Mouse (Mus musculus) hindbrain, postnatal 0 days (tissue): ENCODE measurements around the gene Tnpo1. TPM values are rescaled to one million over a fixed set of nuclear protein-coding genes. Genes with fewer than 3 reads are reported as not detected.
A peak's percentile ranks its signal among the peaks of the same experiment; 100 is the strongest.

Experiments
- ATAC-seq: fragments of 200-750 bp; cut with Nextera tagmentation; 2 replicates; pipeline ENCODE4 v1.8.0; 2017; ENCODE audit warnings: mild to moderate bottlenecking, moderate TSS enrichment, moderate library complexity
- DNase-seq: peaks from one replicate; pipeline ENCODE4 v3.0.0-alpha.2; 2015; ENCODE audit warnings: low spot score
- H3K27ac ChIP-seq: fragments of 300-500 bp; sonication (generic); 2 replicates; pipeline ENCODE4 v1.5.1; 2014; ENCODE audit warnings: mild to moderate bottlenecking
- H3K27me3 ChIP-seq: fragments of 300-500 bp; sonication (generic); 2 replicates; pipeline ENCODE4 v1.6.1; 2014; ENCODE audit warnings: low read length, mixed read lengths; ENCODE audit not compliant: insufficient read depth
- H3K36me3 ChIP-seq: fragments of 300-500 bp; sonication (generic); 2 replicates; pipeline ENCODE4 v1.6.1; 2014; ENCODE audit warnings: low read length, mixed read lengths; ENCODE audit not compliant: insufficient read depth
- H3K4me1 ChIP-seq: fragments of 300-500 bp; sonication (generic); 2 replicates; pipeline ENCODE4 v1.6.1; 2014; ENCODE audit warnings: antibody characterized with exemption, low read length, mixed read lengths; ENCODE audit not compliant: insufficient read depth
- H3K4me2 ChIP-seq: fragments of 300-500 bp; sonication (generic); 2 replicates; pipeline ENCODE4 v1.6.1; 2014; ENCODE audit warnings: low read depth, mild to moderate bottlenecking, low read length, moderate library complexity, mixed read lengths
- H3K4me3 ChIP-seq: fragments of 300-500 bp; sonication (generic); 2 replicates; pipeline ENCODE4 v1.5.1; 2014; ENCODE audit warnings: low read length
- H3K9ac ChIP-seq: fragments of 300-500 bp; sonication (generic); replicated peaks from 2 replicates; pipeline ENCODE4 v1.6.1; 2014; ENCODE audit warnings: mild to moderate bottlenecking, low read length, moderate library complexity, mixed read lengths
- H3K9me3 ChIP-seq: fragments of 300-500 bp; sonication (generic); 2 replicates; pipeline ENCODE4 v1.6.1; 2016; ENCODE audit warnings: low read length, mixed read lengths
- CTCF ChIP-seq: IDR thresholded peaks from 2 replicates; pipeline ENCODE4 v1.5.1; 2016; ENCODE audit warnings: antibody characterized with exemption, control low read depth, low read depth
- WGBS: fragments of 180-500 bp; shearing (Covaris S2); extraction: QIAGEN DNeasy Blood & Tissue Kit; methylation state at CpG from one replicate; pipeline ENCODE4 v1.1.7; 2014; 5-methylcytosine and 5-hydroxymethylcytosine counted together
- polyA plus RNA-seq: library from polyadenylated mRNA; unstranded; fragments of >200 nt; fragmentation: Nextera tagmentation; extraction: Ambion mirVana; gene quantifications from 2 replicates; pipeline ENCODE4 v1.2.1, GENCODE M21; 2015
- total RNA-seq: library from RNA; depleted of rRNA; stranded (reverse); fragments of >200 nt; gene quantifications from 2 replicates; pipeline ENCODE4 v1.2.3, GENCODE M21; 2014

The Tnpo1 gene
- total and polyA plus RNA-seq, 2 experiments from 2014 or later, result 21.6 to 79.2 TPM

- Histone ChIP-seq H3K9me3 (no peaks in the 10 kb centered on the region), H3K4me2 (no peak overlapping the region), H3K36me3 (no peaks in the 10 kb centered on the region), H3K4me1 (peaks cover 17% of the 10 kb centered on the region; the same call in 1 of the 2 replicates), H3K9ac (no peak overlapping the region), H3K27ac (no peak overlapping the region), H3K4me3 (no peak overlapping the region), H3K27me3 (no peaks in the 10 kb centered on the region)
- 38% methylated on average over 2 of the region's 2 CpGs for WGBS
- TF ChIP-seq CTCF, result no peak
- ATAC-seq (no peak), DNase-seq (no peak)
Measured at GRCm38 (mm10) chr13:98894900-98895299, 31.3 kb downstream of the Tnpo1 start.

GRCm38 (mm10) chr13:98891443-98891842, 34.7 kb downstream of the Tnpo1 start:
- Histone ChIP-seq H3K9me3 (no peaks in the 10 kb centered on the region), H3K27me3 (no peaks in the 10 kb centered on the region), H3K4me1 (peaks cover 12% of the 10 kb centered on the region; the same call in 1 of the 2 replicates), H3K4me3 (peak overlapping the region; percentile 78; the same call in 1 of the 2 replicates), H3K36me3 (peaks cover 9% of the 10 kb centered on the region), H3K9ac (peak overlapping the region; percentile 84; the same call in 1 of the 2 replicates), H3K27ac (peak overlapping the region; percentile 97; the same call in 1 of the 2 replicates), H3K4me2 (peak overlapping the region; percentile 77)
- DNase-seq (no peak), ATAC-seq (no peak)
- TF ChIP-seq CTCF, result no peak
- 25% methylated on average over 8 of the region's 8 CpGs for WGBS

GRCm38 (mm10) chr13:98890871-98891219, 35.3 kb downstream of the Tnpo1 start:
- H3K36me3 ChIP-seq, result peaks cover 9% of the 10 kb centered on the region
- TF ChIP-seq CTCF, result peak; percentile 57
- H3K4me1 ChIP-seq, result peaks cover 12% of the 10 kb centered on the region; the same call in 1 of the 2 replicates
- under 1% methylated on average over 32 of the region's 32 CpGs for WGBS
- H3K4me2 ChIP-seq, result peak overlapping the region; percentile 77
- peak overlapping the region; percentile 78 for H3K4me3 ChIP-seq
- peak; percentile 93 for ATAC-seq
- peak overlapping the region; percentile 84 for H3K9ac ChIP-seq
- no peaks in the 10 kb centered on the region for H3K27me3 ChIP-seq
- H3K9me3 ChIP-seq, result no peaks in the 10 kb centered on the region
- H3K27ac ChIP-seq, result peak overlapping the region; percentile 97
- DNase-seq, result peak; percentile 93

GRCm38 (mm10) chr13:98890137-98890870, 35.9 kb downstream of the Tnpo1 start:
- H3K27me3 ChIP-seq, result no peaks in the 10 kb centered on the region
- H3K27ac ChIP-seq, result peak overlapping the region; percentile 97
- H3K36me3 ChIP-seq, result peaks cover 9% of the 10 kb centered on the region
- H3K4me3 ChIP-seq, result peak overlapping the region; percentile 78
- peak overlapping the region; percentile 77 for H3K4me2 ChIP-seq
- peaks cover 12% of the 10 kb centered on the region; the same call in 1 of the 2 replicates for H3K4me1 ChIP-seq
- no peak for TF ChIP-seq CTCF
- ATAC-seq, result peak; percentile 83
- peak; percentile 67 for DNase-seq
- H3K9ac ChIP-seq, result peak overlapping the region; percentile 84
- 1% methylated on average over 69 of the region's 71 CpGs for WGBS
- H3K9me3 ChIP-seq, result no peaks in the 10 kb centered on the region

- no peak overlapping the region; the same call in 1 of the 2 replicates for H3K4me3 ChIP-seq
- DNase-seq, result peak; percentile 40
Measured at GRCm38 (mm10) chr13:98889211-98889610, 37.0 kb downstream of the Tnpo1 start.

GRCm38 (mm10) chr13:98883774-98884173, 42.4 kb downstream of the Tnpo1 start:
- Histone ChIP-seq H3K4me1 (no peaks in the 10 kb centered on the region), H3K36me3 (peaks cover 32% of the 10 kb centered on the region), H3K4me3 (no peak overlapping the region), H3K27ac (no peak overlapping the region), H3K9ac (no peak overlapping the region), H3K4me2 (no peak overlapping the region), H3K9me3 (no peaks in the 10 kb centered on the region), H3K27me3 (no peaks in the 10 kb centered on the region)
- no peak for ATAC-seq
- DNase-seq, result no peak
- TF ChIP-seq CTCF, result no peak
- 92% methylated on average over 5 of the region's 5 CpGs for WGBS

More at GRCm38 (mm10) chr13:98889211-98889610, 37.0 kb downstream of the Tnpo1 start:
- H3K27me3 ChIP-seq, result no peaks in the 10 kb centered on the region
- H3K9me3 ChIP-seq, result no peaks in the 10 kb centered on the region
- TF ChIP-seq CTCF, result no peak
- H3K4me2 ChIP-seq, result peak overlapping the region; percentile 77
- H3K36me3 ChIP-seq, result peaks cover 11% of the 10 kb centered on the region
- peaks cover 12% of the 10 kb centered on the region; the same call in 1 of the 2 replicates for H3K4me1 ChIP-seq
- WGBS, result 29% methylated on average over 10 of the region's 12 CpGs
- no peak overlapping the region for H3K9ac ChIP-seq
- no peak overlapping the region for H3K27ac ChIP-seq
- ATAC-seq, result no peak

- TF ChIP-seq CTCF, result no peak
- Histone ChIP-seq H3K9me3 (no peaks in the 10 kb centered on the region), H3K4me2 (no peak overlapping the region), H3K27ac (no peak overlapping the region), H3K4me3 (no peak overlapping the region), H3K9ac (no peak overlapping the region), H3K36me3 (peaks cover 40% of the 10 kb centered on the region), H3K4me1 (no peaks in the 10 kb centered on the region), H3K27me3 (no peaks in the 10 kb centered on the region)
- DNase-seq (no peak), ATAC-seq (no peak)
- 96% methylated on average over 1 of the region's 1 CpGs for WGBS
Measured at GRCm38 (mm10) chr13:98881991-98882390, 44.2 kb downstream of the Tnpo1 start.
